Mouse (Mus musculus) midbrain, embryonic 10.5 days (tissue): ENCODE results near the gene Rab35. TPM values are rescaled to one million over a fixed set of nuclear protein-coding genes. Genes with fewer than 3 reads are reported as not detected.

ENCODE experiments used
- DNase-seq: peaks from one replicate; pipeline ENCODE4 v3.0.0-alpha.2; 2017; ENCODE audit warnings: low spot score
- H3K27ac ChIP-seq: fragments of 300-500 bp; sonication (generic); replicated peaks from 2 replicates; pipeline ENCODE4 v1.5.1; 2016; ENCODE audit warnings: mild to moderate bottlenecking
- H3K27me3 ChIP-seq: fragments of 300-500 bp; sonication (generic); 2 replicates; pipeline ENCODE4 v1.6.1; 2016; ENCODE audit warnings: low read depth, mild to moderate bottlenecking; ENCODE audit not compliant: poor library complexity, severe bottlenecking
- H3K36me3 ChIP-seq: fragments of 300-500 bp; sonication (generic); 2 replicates; pipeline ENCODE4 v1.6.1; 2016; ENCODE audit warnings: mild to moderate bottlenecking, moderate library complexity
- H3K4me1 ChIP-seq: fragments of 300-500 bp; sonication (generic); 2 replicates; pipeline ENCODE4 v1.6.1; 2016
- H3K4me3 ChIP-seq: fragments of 300-500 bp; sonication (generic); 2 replicates; pipeline ENCODE4 v1.5.1; 2016; ENCODE audit warnings: mild to moderate bottlenecking, moderate library complexity
- H3K9me3 ChIP-seq: fragments of 300-500 bp; sonication (generic); replicated peaks from 2 replicates; pipeline ENCODE4 v1.6.1; 2016; ENCODE audit warnings: mild to moderate bottlenecking
- WGBS: fragments of 180-500 bp; shearing (Covaris S2); methylation state at CpG from one replicate; pipeline ENCODE4 v1.1.7; 2016; 5-methylcytosine and 5-hydroxymethylcytosine counted together
- polyA plus RNA-seq: library from polyadenylated mRNA; unstranded; fragments of >200 nt; fragmentation: Nextera tagmentation; extraction: Ambion mirVana; gene quantifications from 2 replicates; pipeline ENCODE4 v1.2.1, GENCODE M21; 2016

Rab35 gene
- polyA plus RNA-seq, 1 experiment from 2014 or later, result 11.8 TPM

DNA sequence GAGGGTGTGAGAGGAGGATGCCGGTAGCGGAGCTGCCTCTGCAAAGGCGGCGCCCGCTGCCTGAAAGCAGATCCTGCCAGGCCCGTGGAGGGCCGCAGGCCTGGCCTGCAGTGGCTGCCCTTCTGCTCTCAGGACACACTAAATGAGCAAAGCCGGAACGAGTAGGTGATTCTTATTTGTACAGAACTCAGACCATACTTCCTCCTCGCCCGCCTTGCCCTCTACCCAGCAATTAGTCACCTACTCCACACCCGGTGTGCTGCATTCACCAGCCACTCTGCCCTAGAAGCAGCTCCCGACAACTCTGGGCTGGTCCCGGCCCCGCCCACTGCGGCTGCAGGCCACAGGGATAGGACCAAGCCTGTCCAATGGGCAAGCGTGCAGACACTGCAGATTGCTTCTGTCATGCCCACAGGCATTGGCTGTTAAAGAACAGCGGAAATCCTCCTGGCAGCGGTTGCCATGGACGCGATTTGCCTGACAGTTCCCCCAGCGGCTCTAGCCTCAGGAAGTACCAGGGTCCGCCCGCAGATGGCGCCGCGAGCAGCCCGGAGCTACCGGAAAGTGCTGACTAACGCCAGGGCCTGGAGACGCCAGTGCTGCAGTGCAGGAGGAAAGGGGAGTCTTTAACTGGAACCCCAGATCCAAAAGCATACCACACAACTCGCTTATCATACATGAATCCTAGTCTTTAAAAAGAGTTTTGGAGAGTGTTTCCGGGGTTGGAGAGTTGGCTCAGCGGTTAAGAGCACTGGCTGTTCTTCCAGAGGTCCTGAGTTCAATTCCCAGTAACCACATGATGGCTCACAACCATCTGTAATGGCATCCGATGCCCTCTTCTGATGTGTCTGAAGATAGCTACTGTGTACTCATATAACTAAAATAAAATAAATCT lies 21.2 kb downstream of the Rab35 start:
- H3K4me1 ChIP-seq, result peaks cover 21% of the 10 kb centered on the region
- H3K4me3 ChIP-seq, result peak overlapping the region; percentile 56
- H3K36me3 ChIP-seq, result peaks cover 4% of the 10 kb centered on the region; the same call in 1 of the 2 replicates
- peak overlapping the region; percentile 79 for H3K27ac ChIP-seq
- peak; percentile 100 for DNase-seq
- no peaks in the 10 kb centered on the region for H3K9me3 ChIP-seq
- no peaks in the 10 kb centered on the region for H3K27me3 ChIP-seq
- WGBS, result 5% methylated on average over 35 of the region's 35 CpGs

DNA sequence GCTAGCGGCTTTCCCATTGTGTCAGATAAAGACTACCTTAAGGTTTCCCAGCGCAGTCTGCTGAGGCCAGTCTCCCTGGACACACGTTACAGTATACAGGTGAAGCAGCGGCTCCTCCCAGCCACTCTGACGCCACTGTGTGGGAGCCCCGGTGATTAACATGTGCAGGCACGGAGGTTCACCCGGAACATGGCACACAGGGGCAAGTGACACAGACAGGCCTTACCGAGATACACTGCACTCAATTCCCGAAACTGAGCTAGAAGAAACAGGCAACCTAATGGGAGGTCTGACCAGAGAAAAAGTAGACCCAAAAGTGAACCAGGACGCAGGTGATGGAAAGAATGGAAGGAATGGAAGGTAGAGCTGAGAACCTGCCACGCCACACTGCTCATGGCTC lies 22.1 kb downstream of the Rab35 start:
- Histone ChIP-seq H3K27ac (no peak overlapping the region), H3K4me3 (no peak overlapping the region), H3K4me1 (peaks cover 21% of the 10 kb centered on the region), H3K36me3 (no peaks in the 10 kb centered on the region), H3K27me3 (no peaks in the 10 kb centered on the region), H3K9me3 (no peaks in the 10 kb centered on the region)
- WGBS, result 92% methylated on average over 12 of the region's 12 CpGs
- DNase-seq, result no peak

GRCm38 (mm10) chr5:115656677-115657076 lies 25.0 kb downstream of the Rab35 start:
- Histone ChIP-seq H3K4me1 (peaks cover 16% of the 10 kb centered on the region), H3K27ac (no peak overlapping the region), H3K27me3 (no peaks in the 10 kb centered on the region), H3K9me3 (no peaks in the 10 kb centered on the region), H3K4me3 (no peak overlapping the region), H3K36me3 (no peaks in the 10 kb centered on the region)
- 80% methylated on average over 6 of the region's 6 CpGs for WGBS
- no peak for DNase-seq

GRCm38 (mm10) chr5:115657234-115657633 lies 25.5 kb downstream of the Rab35 start:
- Histone ChIP-seq H3K27me3 (no peaks in the 10 kb centered on the region), H3K27ac (no peak overlapping the region), H3K36me3 (no peaks in the 10 kb centered on the region), H3K4me3 (no peak overlapping the region), H3K4me1 (peaks cover 10% of the 10 kb centered on the region), H3K9me3 (no peaks in the 10 kb centered on the region)
- DNase-seq, result no peak
- WGBS, result 100% methylated on average over 1 of the region's 1 CpGs

DNA sequence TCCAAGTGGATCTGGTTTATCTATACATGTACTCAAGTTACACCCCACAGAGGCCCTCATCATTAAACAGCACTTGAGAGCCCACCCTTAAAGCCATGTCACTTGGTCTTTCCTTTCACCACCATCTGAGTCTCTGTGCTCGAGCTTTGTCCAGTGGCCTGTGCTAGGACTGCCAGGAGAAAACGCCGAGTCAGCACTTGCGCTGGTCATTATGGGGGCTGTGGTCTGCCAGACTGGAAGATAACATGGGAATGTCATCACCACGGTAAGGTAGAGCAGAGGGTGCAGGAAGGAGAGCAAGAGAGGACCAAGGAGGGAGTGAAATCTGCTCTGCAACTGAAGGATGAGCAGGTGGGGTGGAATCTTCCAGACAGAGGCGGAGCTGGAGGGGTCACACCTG lies 26.6 kb downstream of the Rab35 start:
- 91% methylated on average over 6 of the region's 6 CpGs for WGBS

DNA sequence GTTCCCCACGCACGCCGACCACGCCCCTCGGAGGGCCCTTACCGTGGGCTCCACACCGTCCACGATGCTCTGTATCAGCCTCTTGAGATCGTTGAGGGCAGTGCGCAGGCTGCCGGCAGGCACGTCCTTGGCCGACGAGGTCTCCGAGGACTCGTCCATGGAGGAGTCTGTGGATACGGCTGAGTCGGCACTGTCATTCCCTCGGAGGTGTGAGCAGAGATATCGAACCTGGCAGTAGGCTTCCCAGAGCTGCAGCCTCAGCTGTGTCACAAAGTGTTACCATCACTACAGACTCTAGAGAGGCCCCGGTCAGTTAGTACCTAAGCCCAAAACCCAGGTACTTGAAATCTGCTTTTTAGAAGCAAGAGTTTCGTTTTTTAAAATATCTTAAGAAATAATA lies 30.9 kb downstream of the Rab35 start:
- H3K36me3 ChIP-seq, result no peaks in the 10 kb centered on the region
- no peak for DNase-seq
- 87% methylated on average over 22 of the region's 22 CpGs for WGBS

More for the DNA sequence above, 26.6 kb downstream of the Rab35 start:
- H3K27me3 ChIP-seq, result no peaks in the 10 kb centered on the region
- no peak for DNase-seq
- H3K4me3 ChIP-seq, result no peak overlapping the region
- H3K9me3 ChIP-seq, result no peaks in the 10 kb centered on the region
- no peak overlapping the region for H3K27ac ChIP-seq
- peaks cover 5% of the 10 kb centered on the region for H3K4me1 ChIP-seq
- no peaks in the 10 kb centered on the region for H3K36me3 ChIP-seq

GRCm38 (mm10) chr5:115666366-115667065 lies 34.8 kb downstream of the Rab35 start:
- WGBS, result 76% methylated on average over 8 of the region's 8 CpGs
- no peak for DNase-seq
- H3K36me3 ChIP-seq, result no peaks in the 10 kb centered on the region
- no peak overlapping the region for H3K4me3 ChIP-seq
- H3K9me3 ChIP-seq, result no peaks in the 10 kb centered on the region
- H3K27me3 ChIP-seq, result no peaks in the 10 kb centered on the region
- 0 out of 2 replicates have a peak overlapping the region, but pooled peaks have one; percentile 19 for H3K27ac ChIP-seq
- peaks cover 33% of the 10 kb centered on the region for H3K4me1 ChIP-seq

More for the DNA sequence above, 30.9 kb downstream of the Rab35 start:
- Histone ChIP-seq H3K4me3 (no peak overlapping the region), H3K27ac (no peak overlapping the region), H3K9me3 (no peaks in the 10 kb centered on the region), H3K27me3 (no peaks in the 10 kb centered on the region), H3K4me1 (peaks cover 10% of the 10 kb centered on the region)

GRCm38 (mm10) chr5:115667210-115667609 lies 35.5 kb downstream of the Rab35 start:
- H3K4me1 ChIP-seq, result peaks cover 34% of the 10 kb centered on the region
- DNase-seq, result no peak
- 70% methylated on average over 8 of the region's 8 CpGs for WGBS
- H3K4me3 ChIP-seq, result no peak overlapping the region
- H3K27ac ChIP-seq, result peak overlapping the region; percentile 14; the same call in 1 of the 2 replicates
- no peaks in the 10 kb centered on the region for H3K9me3 ChIP-seq
- no peaks in the 10 kb centered on the region for H3K36me3 ChIP-seq
- H3K27me3 ChIP-seq, result no peaks in the 10 kb centered on the region

DNA sequence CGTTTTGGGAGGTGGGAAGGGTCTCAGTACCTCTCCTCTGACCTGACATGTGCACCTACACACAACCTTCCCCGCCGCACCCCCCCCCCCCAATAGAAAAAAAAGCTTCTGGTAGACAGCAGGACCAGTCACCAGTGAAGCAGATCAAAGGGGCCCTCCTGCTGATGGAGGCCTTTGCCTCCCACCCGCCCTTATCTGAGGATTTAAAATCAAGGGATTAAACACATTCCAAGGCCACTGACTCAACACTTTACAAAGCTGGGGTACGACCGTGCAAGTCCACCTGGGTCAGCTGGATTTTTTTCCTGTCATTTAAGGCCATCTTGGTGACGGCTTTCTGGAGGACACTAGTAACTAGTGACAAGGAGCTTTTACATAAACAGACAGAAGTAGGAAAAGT lies 36.2 kb downstream of the Rab35 start:
- no peaks in the 10 kb centered on the region for H3K27me3 ChIP-seq
- no peak overlapping the region for H3K4me3 ChIP-seq
- peak overlapping the region; percentile 24; the same call in 1 of the 2 replicates for H3K27ac ChIP-seq
- H3K9me3 ChIP-seq, result no peaks in the 10 kb centered on the region
- 4% methylated on average over 5 of the region's 7 CpGs for WGBS
- peaks cover 34% of the 10 kb centered on the region for H3K4me1 ChIP-seq
- peak; percentile 38 for DNase-seq
- H3K36me3 ChIP-seq, result no peaks in the 10 kb centered on the region

DNA sequence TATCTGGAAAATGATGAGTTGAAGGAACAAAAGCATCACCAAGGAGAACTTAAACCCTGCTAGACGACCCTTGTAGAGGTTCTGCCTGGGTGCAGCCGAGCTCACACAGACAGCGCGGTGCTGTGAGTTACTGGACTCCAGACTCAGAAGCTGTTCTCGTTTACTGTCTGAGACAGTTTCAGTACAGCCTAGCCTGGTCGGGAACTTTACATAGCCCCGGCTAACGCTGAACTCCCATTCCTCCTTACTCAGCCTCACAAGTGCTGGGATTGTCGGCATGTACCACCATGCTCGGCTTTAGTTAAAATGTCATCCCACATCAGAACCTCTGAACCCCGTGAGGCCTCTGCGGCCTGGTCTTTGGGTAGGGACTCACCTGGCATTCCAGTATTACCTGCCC lies 37.3 kb downstream of the Rab35 start:
- no peaks in the 10 kb centered on the region for H3K36me3 ChIP-seq
- H3K27ac ChIP-seq, result 0 out of 2 replicates have a peak overlapping the region, but pooled peaks have one; percentile 24
- peaks cover 34% of the 10 kb centered on the region for H3K4me1 ChIP-seq
- DNase-seq, result no peak
- no peaks in the 10 kb centered on the region for H3K27me3 ChIP-seq
- no peak overlapping the region for H3K4me3 ChIP-seq
- 84% methylated on average over 12 of the region's 12 CpGs for WGBS
- H3K9me3 ChIP-seq, result no peaks in the 10 kb centered on the region

DNA sequence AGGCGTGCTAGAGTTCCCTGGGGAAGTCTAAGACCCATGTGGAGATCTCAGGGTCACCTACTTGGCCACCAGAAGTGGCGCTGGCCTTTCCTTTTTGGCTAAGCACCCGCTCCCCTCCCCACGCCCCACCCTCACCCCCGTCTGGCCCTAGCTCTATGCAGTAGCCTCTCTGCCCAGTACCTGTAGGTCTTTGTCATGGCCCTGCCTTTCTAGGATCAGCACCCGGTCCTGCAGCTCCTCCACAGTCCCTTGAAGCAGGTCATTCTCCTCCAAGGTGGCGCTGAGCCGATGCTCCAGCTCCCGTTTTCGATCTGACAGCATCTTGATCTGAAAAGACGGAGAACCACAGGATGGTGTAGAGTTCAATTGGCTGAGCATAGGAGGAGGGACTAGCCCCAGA lies 38.3 kb downstream of the Rab35 start:
- 89% methylated on average over 11 of the region's 11 CpGs for WGBS

GRCm38 (mm10) chr5:115670406-115670805 lies 38.7 kb downstream of the Rab35 start:
- Histone ChIP-seq H3K4me3 (no peak overlapping the region), H3K9me3 (no peaks in the 10 kb centered on the region), H3K4me1 (peaks cover 34% of the 10 kb centered on the region), H3K27me3 (no peaks in the 10 kb centered on the region), H3K27ac (no peak overlapping the region), H3K36me3 (no peaks in the 10 kb centered on the region)
- DNase-seq, result no peak
- WGBS, result 77% methylated on average over 2 of the region's 2 CpGs

More for the DNA sequence above, 38.3 kb downstream of the Rab35 start:
- no peak overlapping the region; the same call in 1 of the 2 replicates for H3K27ac ChIP-seq
- peaks cover 34% of the 10 kb centered on the region for H3K4me1 ChIP-seq
- no peak for DNase-seq
- no peak overlapping the region for H3K4me3 ChIP-seq
- H3K36me3 ChIP-seq, result no peaks in the 10 kb centered on the region
- H3K9me3 ChIP-seq, result no peaks in the 10 kb centered on the region
- H3K27me3 ChIP-seq, result no peaks in the 10 kb centered on the region

- Histone ChIP-seq H3K27ac (no peak overlapping the region), H3K4me1 (peaks cover 29% of the 10 kb centered on the region), H3K4me3 (no peak overlapping the region), H3K36me3 (no peaks in the 10 kb centered on the region), H3K27me3 (no peaks in the 10 kb centered on the region), H3K9me3 (no peaks in the 10 kb centered on the region)
- no peak for DNase-seq
- 78% methylated on average over 8 of the region's 8 CpGs for WGBS
These were observed 40.1 kb downstream of the Rab35 start for GRCm38 (mm10) chr5:115671846-115672245.
